Mouse (Mus musculus): ENCODE measurements around the gene 1700109H08Rik. TPM values are rescaled to one million over a fixed set of nuclear protein-coding genes. Genes with fewer than 3 reads are reported as not detected.
A peak's percentile ranks its signal among the peaks of the same experiment; 100 is the strongest.
"Not testable (repeated sequence)": the region's sequence is repeated elsewhere in the genome, so short reads cannot be mapped to it uniquely, and the experiment has no call there.

Gene 1700109H08Rik
- polyA plus RNA-seq, 1 experiment: 8.0 TPM

DNA sequence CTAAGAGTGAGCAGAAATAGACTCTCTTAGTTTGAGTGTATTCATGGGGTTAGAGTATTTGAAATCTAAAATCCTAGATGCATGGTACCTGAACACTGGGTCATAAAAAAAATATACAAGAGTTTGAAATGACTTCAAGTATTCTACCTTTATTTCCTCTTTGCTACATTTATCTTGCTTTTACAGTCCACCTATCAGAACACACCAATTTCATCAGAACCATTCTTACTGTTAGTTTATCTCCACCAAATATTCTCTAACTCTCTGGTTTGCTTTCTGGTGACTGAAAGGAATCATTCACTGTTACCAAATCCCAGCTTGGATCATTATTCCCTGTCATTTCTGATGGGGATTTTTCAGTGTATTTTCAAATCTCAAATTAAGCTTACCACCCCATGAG lies 25.8 kb downstream of the 1700109H08Rik start:
- H3K4me1 ChIP-seq (ENCODE audit: control insufficient read depth, insufficient read depth, low read length): no peaks in the 10 kb centered on the region
- peak overlapping the region; percentile 66 for H3K4me3 ChIP-seq (ENCODE audit: insufficient read depth, low read length)

GRCm38 (mm10) chr5:3598766-3599165 lies 27.4 kb downstream of the 1700109H08Rik start:
- no peak overlapping the region for H3K4me3 ChIP-seq (ENCODE audit: insufficient read depth, low read length)
- no peak overlapping the region for H3K27ac ChIP-seq (ENCODE audit: insufficient read depth, low read length)
- TF ChIP-seq CTCF (IDR thresholded peaks at IDR 0.05; ENCODE audit: borderline replicate concordance, insufficient read depth, low read length) (no peak), POLR2A (IDR thresholded peaks at IDR 0.05; ENCODE audit: low read depth, low read length) (no peak)
- no peaks in the 10 kb centered on the region for H3K4me1 ChIP-seq (ENCODE audit: control insufficient read depth, insufficient read depth, low read length)

More for the DNA sequence above, 25.8 kb downstream of the 1700109H08Rik start:
- H3K27ac ChIP-seq (ENCODE audit: insufficient read depth, low read length): no peak overlapping the region
- no peak for TF ChIP-seq POLR2A (IDR thresholded peaks at IDR 0.05; ENCODE audit: low read depth, low read length)

GRCm38 (mm10) chr5:3600298-3600697 lies 28.9 kb downstream of the 1700109H08Rik start:
- TF ChIP-seq CTCF (IDR thresholded peaks at IDR 0.05; ENCODE audit: borderline replicate concordance, insufficient read depth, low read length) (no peak), POLR2A (IDR thresholded peaks at IDR 0.05; ENCODE audit: low read depth, low read length) (no peak)
- no peaks in the 10 kb centered on the region for H3K4me1 ChIP-seq (ENCODE audit: control insufficient read depth, insufficient read depth, low read length)

DNA sequence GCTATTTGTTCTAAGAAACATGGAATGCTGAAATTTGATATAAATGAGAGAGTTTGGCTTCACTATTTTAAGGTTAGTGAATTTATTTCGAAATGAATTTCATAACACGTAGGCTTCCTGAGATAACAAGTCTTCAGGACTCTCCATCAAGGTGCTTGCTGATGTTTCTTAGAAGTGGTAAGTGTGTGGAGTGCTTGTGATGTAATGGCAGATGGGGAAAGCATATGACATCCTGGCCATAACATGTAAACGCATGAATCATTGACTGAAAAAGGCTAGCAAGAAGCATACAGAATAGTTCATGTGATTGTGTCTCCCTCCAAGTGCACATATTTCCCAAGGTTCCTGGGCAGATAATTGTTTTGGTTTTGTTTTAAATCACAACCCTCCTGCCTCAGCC lies 29.4 kb downstream of the 1700109H08Rik start:
- Histone ChIP-seq H3K27ac (ENCODE audit: insufficient read depth, low read length) (no peak overlapping the region), H3K4me1 (ENCODE audit: control insufficient read depth, insufficient read depth, low read length) (no peaks in the 10 kb centered on the region), H3K4me3 (ENCODE audit: insufficient read depth, low read length) (no peak overlapping the region)
- TF ChIP-seq CTCF (IDR thresholded peaks at IDR 0.05; ENCODE audit: borderline replicate concordance, insufficient read depth, low read length): no peak

More at GRCm38 (mm10) chr5:3600298-3600697, 28.9 kb downstream of the 1700109H08Rik start:
- Histone ChIP-seq H3K4me3 (ENCODE audit: insufficient read depth, low read length) (no peak overlapping the region), H3K27ac (ENCODE audit: insufficient read depth, low read length) (no peak overlapping the region)

- no peak overlapping the region for H3K27ac ChIP-seq (ENCODE audit: insufficient read depth, low read length)
- no peaks in the 10 kb centered on the region for H3K4me1 ChIP-seq (ENCODE audit: control insufficient read depth, insufficient read depth, low read length)
- TF ChIP-seq CTCF (IDR thresholded peaks at IDR 0.05; ENCODE audit: borderline replicate concordance, insufficient read depth, low read length) (no peak), POLR2A (IDR thresholded peaks at IDR 0.05; ENCODE audit: low read depth, low read length) (no peak)
- no peak overlapping the region for H3K4me3 ChIP-seq (ENCODE audit: insufficient read depth, low read length)
Observed at GRCm38 (mm10) chr5:3607114-3607513, 35.7 kb downstream of the 1700109H08Rik start.

DNA sequence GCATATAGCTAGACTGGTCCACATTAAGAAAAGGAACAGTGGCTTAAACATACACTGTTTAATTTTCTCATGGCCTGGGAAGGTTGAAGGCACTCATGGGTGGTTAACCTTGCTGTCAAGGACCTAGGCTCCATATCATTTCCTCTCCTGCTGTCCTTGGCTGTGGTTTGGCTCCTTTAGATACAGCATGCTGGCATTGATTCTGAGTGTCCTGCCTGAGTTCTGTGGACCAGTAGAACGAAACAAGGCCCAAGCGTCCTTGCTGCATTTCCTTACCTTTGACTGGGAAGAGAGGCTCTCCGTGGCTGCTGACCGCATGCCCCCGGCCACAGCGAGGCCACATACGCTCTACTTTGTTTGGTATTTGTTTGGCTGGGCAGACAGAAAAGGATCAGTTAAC lies 37.9 kb downstream of the 1700109H08Rik start:
- H3K4me3 ChIP-seq (ENCODE audit: insufficient read depth, low read length): no peak overlapping the region
- no peak for TF ChIP-seq POLR2A (IDR thresholded peaks at IDR 0.05; ENCODE audit: low read depth, low read length)
- TF ChIP-seq CTCF (IDR thresholded peaks at IDR 0.05; ENCODE audit: borderline replicate concordance, insufficient read depth, low read length): no peak
- H3K4me1 ChIP-seq (ENCODE audit: control insufficient read depth, insufficient read depth, low read length): no peaks in the 10 kb centered on the region
- no peak overlapping the region for H3K27ac ChIP-seq (ENCODE audit: insufficient read depth, low read length)

GRCm38 (mm10) chr5:3611835-3612234 lies 40.5 kb downstream of the 1700109H08Rik start:
- not testable (repeated sequence) for H3K4me1 ChIP-seq (ENCODE audit: control insufficient read depth, insufficient read depth, low read length); H3K27ac ChIP-seq (ENCODE audit: insufficient read depth, low read length); H3K4me3 ChIP-seq (ENCODE audit: insufficient read depth, low read length)

- no peak overlapping the region for H3K4me3 ChIP-seq (ENCODE audit: insufficient read depth, low read length)
- TF ChIP-seq CTCF (IDR thresholded peaks at IDR 0.05; ENCODE audit: borderline replicate concordance, insufficient read depth, low read length): no peak
- no peak for TF ChIP-seq POLR2A (IDR thresholded peaks at IDR 0.05; ENCODE audit: low read depth, low read length)
- no peak overlapping the region for H3K27ac ChIP-seq (ENCODE audit: insufficient read depth, low read length)
- H3K4me1 ChIP-seq (ENCODE audit: control insufficient read depth, insufficient read depth, low read length): no peaks in the 10 kb centered on the region
Observed at GRCm38 (mm10) chr5:3620486-3620885, 49.1 kb downstream of the 1700109H08Rik start.

- Histone ChIP-seq H3K4me1 (ENCODE audit: control insufficient read depth, insufficient read depth, low read length) (no peaks in the 10 kb centered on the region), H3K4me3 (ENCODE audit: insufficient read depth, low read length) (no peak overlapping the region), H3K27ac (ENCODE audit: insufficient read depth, low read length) (no peak overlapping the region)
- TF ChIP-seq CTCF (IDR thresholded peaks at IDR 0.05; ENCODE audit: borderline replicate concordance, insufficient read depth, low read length) (no peak), POLR2A (IDR thresholded peaks at IDR 0.05; ENCODE audit: low read depth, low read length) (no peak)
Observed at GRCm38 (mm10) chr5:3630055-3630454, 58.7 kb downstream of the 1700109H08Rik start.

DNA sequence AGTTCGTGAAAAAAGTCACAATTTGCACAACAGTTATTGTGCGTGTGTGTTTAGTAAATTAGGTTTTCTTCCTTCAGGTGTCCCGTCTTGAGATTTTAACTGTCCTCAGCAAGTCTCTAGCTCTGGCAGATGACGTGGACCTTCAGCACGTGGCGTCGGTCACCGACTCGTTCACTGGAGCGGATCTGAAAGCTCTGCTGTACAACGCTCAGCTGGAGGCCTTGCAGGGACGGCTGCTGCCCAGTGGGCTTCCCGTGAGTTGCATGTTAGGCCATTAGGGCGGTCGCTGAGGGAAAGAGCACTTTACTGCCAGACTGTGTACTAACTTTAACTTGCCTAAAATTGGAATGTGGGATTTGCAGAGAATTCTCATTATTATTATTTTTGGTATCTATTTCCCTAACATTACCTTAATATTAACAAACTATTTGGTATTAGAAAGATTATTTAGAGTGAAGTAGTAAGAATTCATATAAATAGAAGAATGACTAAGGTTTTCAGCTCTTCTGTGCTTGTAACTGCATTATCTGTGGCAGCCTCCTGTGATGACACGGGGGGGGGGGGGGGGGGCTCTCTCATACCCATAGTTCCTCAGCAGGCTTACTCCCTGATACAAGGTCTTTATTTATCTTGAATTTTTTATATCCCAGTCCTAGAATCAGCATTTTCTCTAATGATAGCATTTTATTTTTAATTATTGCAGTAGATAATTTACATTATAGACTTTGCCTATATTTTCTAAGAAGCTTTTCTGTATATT lies 60.3 kb downstream of the 1700109H08Rik start:
- TF ChIP-seq POLR2A (IDR thresholded peaks at IDR 0.05; ENCODE audit: low read depth, low read length) (no peak), CTCF (IDR thresholded peaks at IDR 0.05; ENCODE audit: borderline replicate concordance, insufficient read depth, low read length) (no peak)
- Histone ChIP-seq H3K27ac (ENCODE audit: insufficient read depth, low read length) (no peak overlapping the region), H3K4me1 (ENCODE audit: control insufficient read depth, insufficient read depth, low read length) (no peaks in the 10 kb centered on the region), H3K4me3 (ENCODE audit: insufficient read depth, low read length) (no peak overlapping the region)

DNA sequence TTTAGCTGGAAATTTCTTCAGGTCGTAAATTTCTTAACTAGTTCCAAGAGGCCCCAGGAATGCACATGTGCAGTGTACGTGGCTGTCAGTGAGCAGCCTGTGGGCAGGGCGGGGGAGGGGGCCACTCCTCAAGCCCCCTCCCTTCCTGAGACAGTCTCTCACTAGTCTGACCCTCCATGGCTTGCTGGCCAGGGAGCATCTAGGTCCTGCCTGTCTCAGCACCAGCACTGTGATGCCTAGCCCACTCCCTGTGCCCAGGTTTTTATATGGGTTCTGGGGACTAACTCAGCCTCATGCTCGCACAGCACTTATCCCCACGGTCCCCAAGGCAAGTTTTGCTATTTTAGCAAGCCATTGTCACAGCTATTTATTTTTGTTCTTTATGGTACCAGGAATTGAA lies 60.9 kb downstream of the 1700109H08Rik start:
- Histone ChIP-seq H3K27ac (ENCODE audit: insufficient read depth, low read length) (no peak overlapping the region), H3K4me1 (ENCODE audit: control insufficient read depth, insufficient read depth, low read length) (no peaks in the 10 kb centered on the region), H3K4me3 (ENCODE audit: insufficient read depth, low read length) (no peak overlapping the region)
- no peak for TF ChIP-seq CTCF (IDR thresholded peaks at IDR 0.05; ENCODE audit: borderline replicate concordance, insufficient read depth, low read length)
- no peak for TF ChIP-seq POLR2A (IDR thresholded peaks at IDR 0.05; ENCODE audit: low read depth, low read length)
